Mouse (Mus musculus) mouse embryonic stem cell (cell line): ENCODE measurements around the gene Lpin3.

ENCODE experiments used
- in situ Hi-C, 2 experiments: fragments of 300-500 bp; cut with MboI; formaldehyde crosslinking; loops; 1 replicate in 1 of 2; 3 replicates in 1 of 2; pipeline ENCODE4 v1.14.3; 2019 to 2020; ENCODE audit warnings: low sequenced_read_pairs in 2 of 2, low pct_unique_long_range_greater_than_20kb in 1 of 2, mixed read lengths in 1 of 2; ENCODE audit not compliant: unreplicated experiment in 1 of 2

Lpin3 gene

DNA sequence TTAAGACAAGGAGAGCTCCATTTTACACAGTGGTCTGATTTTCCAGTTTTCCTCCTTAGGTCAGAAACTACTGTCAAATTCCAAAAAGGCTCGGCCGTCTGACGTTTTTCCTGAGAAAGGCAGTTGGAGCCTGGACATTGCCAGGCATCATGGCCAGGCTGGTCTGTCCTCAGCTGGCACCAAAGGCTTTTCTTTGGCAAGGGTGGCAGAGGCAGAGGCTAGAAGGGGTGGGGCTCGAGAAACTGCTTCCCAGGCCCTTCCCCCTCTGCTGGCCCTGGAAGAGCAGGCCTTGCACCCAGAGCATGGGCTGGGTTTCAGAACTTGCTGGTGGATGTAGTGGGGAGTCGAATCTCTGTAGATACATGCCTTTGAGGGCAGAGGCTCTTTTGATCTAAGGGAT lies 2.0 kb downstream of the Lpin3 start:
- in situ Hi-C loops: loop anchor here (10.0 kb wide), 2 partner anchors 278 to 288 kb away; no protein-coding TSS in a partner anchor

DNA sequence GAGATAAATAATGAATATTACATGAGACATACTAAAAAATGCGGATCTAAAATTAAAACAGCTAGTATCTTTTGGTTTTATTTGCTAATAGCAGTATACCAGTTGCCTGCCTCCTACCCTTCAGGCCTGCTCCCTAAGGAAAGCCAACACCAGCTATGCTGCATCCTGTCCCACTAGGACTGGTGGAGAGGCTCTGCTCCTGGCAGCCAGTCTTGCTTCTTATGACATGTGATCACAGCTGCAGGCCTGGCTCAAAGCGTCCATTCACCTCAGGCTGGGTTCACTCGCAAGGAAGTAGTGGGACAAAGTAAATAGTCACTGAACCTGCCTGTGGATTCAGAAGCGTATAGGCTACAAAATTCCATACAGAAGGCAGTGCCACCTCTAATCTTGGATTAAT lies 3.4 kb downstream of the Lpin3 start:
- in situ Hi-C loops: loop anchor here (10.0 kb wide), 2 partner anchors 279 to 289 kb away; no protein-coding TSS in a partner anchor

DNA sequence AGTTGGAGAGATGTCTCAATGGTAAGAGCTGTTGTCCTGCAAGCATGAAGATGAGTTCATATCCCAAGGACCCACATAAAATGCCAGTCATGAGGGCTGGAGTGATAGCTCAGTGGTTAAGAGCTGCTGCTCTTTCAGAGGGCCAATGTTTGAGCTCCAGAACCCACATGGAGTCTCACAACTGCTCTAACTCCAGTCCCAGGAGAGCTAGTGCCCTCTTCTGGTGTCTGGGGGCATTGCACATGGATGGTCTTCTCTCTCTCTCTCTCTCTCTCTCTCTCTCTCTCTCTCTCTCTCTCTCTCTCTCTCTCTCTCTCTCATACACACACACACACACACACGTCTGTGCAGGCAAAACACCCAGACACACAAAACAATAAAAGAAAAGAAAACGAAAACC lies 4.4 kb downstream of the Lpin3 start:
- in situ Hi-C loops: loop anchor here (10.0 kb wide), 2 partner anchors 280 to 290 kb away; no protein-coding TSS in a partner anchor

DNA sequence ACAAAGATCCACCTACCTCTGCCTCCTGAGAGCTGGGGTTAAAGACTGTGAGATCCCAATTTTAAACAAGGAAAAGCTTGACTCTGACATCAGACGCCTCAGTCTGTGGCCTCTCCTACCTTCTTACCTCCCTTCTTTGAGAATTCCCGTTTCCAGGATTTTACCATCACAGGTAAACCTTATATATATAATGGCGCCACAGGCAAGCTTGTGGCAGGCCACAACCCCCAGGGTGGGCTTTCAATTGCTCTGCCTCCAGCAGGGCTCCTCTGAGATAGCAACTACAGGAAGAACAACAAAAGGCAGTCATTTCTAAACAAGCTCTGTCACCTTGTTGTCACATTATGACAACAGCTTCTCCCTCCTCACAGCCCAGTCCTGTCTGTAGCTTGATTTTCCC lies 5.8 kb downstream of the Lpin3 start:
- in situ Hi-C loops: loop anchor here (10.0 kb wide), 2 partner anchors 281 to 291 kb away; no protein-coding TSS in a partner anchor

DNA sequence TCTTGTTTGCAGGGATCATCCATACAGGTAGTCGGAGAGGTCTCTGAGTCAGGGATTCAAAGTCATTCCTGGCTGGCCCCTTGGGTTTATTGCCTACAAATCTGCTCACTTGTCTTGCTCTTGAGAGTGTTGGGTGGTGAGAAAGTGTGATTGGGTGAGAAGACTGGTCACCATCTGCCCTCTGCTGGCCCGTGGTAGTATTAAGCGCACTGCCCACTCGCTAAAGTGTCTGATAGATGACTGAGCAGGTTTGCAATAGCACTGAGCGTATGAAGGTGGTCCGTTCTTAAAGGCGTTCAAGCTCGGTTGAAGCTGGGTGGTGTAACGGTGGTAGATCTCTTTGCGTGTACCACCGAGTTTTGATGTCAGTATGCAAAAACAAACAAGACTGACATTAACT lies 6.8 kb downstream of the Lpin3 start:
- in situ Hi-C loops: loop anchor here (10.0 kb wide), 2 partner anchors 282 to 292 kb away; no protein-coding TSS in a partner anchor

DNA sequence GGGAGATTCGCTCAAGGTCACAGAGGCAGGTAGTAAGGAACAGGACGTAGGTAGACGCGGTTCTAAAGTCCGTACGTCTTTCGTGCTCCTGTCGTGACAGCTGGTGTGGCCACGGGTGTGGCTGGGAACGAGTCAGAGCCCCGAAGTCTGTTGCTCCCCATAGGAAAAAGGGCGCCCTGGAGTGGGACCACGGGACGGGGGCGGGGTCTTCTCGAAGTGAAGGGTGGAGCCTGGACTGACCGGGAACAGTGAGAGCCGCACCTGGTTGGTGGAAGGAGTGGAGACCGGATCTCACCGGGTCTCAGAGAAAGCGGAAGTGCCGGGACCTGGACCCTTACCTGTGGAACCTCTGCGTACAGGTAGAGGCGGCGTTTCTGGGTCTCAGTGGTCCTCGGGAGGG lies 7.4 kb downstream of the Lpin3 start:
- in situ Hi-C loops: loop anchor here (10.0 kb wide), 2 partner anchors 283 to 293 kb away; no protein-coding TSS in a partner anchor

DNA sequence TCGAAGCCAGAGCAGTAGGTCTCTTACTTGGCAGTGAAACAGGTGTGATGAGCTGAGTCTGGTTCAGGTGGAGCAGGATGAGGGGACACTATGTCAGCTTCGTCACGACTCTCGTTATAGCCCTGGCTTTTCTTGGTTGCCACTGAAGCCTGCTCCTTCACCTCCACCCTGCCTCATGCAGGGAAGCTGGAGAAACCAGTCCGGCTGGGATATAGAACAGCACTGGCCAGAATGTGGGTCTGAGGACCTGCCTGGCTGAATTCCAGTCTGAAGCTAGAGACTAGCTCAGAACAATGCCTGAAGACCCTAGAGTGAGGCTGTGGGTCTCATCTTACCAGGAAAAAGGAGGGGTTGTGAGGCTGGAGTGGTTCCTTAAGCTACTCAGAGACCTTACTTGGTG lies 10.6 kb downstream of the Lpin3 start:
- in situ Hi-C loops: no loop called here

DNA sequence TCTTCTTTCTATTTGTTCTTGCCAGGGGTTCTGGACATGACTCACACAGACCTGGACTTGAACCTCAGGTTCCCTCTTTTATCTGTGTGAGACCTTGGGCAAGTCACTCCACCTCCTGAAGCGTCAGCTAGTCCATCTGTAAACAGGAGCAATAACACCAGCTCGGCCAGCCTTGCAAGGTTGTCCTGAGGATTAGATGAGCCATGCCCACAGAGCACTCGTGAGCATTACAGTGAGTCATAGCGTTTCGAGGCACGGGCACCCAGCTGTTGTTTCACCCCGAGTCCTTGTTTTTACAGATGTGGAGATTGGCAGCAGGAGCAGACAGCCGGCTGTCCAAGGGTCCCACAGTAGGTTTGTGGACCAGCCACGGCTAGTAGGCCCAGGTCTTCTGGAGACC lies 11.2 kb downstream of the Lpin3 start:
- in situ Hi-C loops: no loop called here

DNA sequence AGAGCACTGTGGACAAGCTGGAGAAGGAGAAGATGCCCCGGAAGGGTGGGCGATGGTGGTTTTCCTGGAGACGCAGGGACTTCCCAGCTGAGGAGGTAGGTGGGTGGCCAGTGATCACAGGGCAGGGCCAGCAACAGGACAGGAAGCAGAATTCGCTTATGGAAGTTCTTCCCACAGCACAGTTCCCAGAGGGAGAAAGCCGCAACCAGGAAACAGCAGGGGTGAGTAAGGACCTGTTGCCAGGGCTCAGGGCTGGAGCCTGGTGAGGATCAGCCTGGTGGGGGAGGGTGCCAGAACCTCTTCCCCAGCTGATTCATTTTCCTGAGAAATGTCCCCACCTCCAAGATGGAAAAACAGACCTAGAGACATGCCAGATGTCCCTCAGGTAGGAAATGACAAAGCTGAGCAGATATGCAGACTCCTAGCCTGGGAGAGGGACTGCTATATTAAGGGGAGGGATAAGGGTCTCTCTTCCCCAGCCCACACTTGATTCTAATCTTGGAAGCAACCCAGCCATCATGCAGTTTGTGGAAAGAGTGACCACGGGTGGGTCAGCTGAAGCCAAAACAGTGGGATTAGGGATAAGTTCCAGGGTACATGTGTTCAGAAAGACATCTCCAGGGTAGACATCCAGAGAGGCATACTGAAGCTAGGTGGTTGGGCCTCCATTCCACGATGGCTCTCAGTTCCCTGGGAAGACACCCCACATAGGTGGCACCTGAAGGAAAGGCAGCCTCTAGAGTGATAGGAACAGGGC lies 21.4 kb downstream of the Lpin3 start:
- in situ Hi-C loops: no loop called here

DNA sequence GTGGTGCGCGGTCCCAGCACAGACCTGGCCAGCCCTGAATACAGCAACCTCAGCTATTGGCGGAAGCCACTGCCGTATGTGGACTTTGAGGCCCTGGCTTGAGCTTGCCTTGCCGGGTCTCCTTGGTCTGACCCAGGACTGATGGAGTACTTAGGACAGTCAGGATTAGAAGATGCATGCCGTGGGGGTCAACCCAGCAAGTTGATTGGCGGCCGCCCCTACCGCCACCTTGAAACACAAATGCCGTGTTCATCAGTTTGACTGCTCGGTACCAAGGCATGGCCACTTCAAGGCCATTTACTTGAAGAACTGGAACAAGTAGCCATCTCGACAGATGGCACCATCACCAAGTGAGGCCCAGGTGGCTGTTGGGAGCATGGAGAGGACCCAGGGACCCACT lies 24.8 kb downstream of the Lpin3 start:
- in situ Hi-C loops: no loop called here

DNA sequence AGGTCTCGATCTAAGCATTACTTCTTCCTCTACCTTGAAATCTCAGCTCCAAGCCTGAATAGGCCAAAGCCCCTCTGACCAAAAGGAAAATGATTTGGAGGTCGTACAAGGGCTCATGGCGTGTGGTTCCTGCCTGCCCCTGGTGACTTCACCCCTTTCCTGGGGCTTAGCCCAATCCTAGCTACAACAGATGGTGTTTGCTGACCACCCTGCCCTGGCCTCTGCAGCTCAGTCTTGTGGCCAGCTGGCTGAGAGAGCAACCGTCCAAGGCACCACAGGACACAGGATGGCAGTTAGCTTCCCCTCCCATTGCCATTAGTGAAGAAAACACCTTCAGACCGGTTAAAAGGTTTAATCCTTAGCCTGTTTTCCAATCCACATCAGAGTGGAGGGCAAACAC lies 25.6 kb downstream of the Lpin3 start:
- in situ Hi-C loops: no loop called here

DNA sequence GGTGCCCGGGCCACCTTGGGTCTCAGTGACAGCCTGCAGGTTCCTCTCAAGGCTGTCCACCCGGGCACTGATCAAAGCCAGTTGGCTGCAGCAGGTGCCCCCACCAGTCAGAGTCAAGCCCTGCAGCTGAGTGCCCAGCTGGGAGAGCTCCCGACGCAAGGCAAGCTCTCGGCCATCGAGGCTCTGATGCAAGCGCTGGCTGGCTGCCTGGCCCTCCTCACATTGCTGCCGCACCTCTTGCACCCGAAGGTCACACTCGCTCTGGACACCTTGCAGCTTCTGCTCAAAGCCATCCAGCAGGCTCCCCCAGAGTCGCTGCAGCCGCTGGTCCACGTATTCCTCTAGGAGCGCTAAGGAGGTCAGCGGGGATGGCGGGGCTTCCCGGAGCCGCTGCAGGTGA lies 28.1 kb downstream of the Lpin3 start:
- in situ Hi-C loops: no loop called here

DNA sequence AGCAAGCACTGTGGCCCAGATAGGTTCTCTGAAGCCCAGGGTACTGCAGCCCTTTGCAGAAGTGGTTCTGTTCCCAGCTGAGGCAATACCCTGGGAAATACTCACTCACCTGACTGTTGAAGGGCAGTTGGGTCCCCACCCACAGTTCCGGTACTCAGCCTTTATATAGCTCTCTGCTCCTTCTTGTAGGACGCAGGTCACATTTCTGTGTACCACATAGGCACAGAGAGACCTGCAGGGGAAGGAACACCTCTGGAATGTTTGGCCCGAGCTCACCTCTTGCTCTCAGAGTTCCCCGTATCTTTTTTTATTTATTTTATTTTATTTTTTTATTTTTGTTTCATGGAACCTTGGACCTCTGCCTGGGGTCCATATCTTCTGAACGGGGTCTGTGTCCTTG lies 30.2 kb downstream of the Lpin3 start:
- in situ Hi-C loops: no loop called here

DNA sequence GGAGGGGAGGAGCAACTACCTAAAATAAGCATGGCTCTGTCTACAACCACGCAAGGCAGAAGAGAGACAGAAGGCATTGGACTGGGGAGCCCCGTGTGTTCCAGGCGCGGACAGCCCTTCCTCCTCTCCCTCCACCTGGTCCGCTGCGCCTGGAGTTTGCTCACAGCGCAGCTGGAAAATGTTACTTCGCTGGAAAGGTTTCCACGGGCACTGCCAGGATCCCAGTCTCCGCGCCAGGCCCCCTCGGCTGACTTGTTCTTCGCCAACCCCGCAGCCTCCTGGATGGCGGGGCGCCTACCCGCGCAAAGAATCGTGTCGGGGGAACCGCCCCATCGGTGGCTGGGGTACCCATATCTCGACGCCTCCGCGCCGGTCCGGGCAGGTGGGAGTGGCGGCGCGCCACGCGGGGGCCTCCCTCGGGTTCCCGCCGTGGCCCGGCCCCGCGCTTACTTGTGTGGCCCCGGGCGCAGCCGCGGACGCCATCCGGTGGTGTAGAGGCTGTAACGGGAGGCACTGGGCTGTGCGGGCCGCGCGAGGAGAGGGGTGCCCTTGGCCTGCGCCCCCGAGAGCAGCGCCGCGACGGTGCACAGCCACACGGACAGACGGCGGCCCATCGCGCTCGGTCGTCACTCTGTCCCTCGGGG lies 31.2 kb downstream of the Lpin3 start:
- in situ Hi-C loops: no loop called here

DNA sequence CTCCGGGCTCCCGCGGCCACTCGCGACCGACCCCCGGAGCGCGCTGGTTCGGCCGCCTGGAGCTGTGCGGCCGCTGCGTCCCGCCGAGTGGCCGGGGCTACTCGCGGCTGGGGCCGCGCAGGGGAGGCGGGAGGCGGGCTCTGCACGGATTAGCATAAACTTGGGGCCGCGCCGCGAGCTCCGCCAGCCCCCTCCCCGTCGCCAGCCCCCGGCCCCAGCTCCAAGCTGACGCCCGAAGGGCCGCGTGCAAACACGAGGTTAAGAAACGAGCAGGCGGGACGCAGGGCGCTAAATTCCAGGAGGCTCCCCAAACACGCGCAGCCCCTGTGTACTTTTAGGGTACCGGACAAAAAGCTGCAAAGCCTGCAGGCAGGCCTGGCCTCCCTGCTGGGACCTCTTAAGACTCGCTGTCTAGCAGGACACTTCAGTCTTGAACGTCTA lies 31.8 kb downstream of the Lpin3 start, which contains the start of gene Emilin3:
Gene Emilin3, minus strand, starts transcription at position 98 of the 441 bp plus-strand sequence.
- in situ Hi-C loops: no loop called here

DNA sequence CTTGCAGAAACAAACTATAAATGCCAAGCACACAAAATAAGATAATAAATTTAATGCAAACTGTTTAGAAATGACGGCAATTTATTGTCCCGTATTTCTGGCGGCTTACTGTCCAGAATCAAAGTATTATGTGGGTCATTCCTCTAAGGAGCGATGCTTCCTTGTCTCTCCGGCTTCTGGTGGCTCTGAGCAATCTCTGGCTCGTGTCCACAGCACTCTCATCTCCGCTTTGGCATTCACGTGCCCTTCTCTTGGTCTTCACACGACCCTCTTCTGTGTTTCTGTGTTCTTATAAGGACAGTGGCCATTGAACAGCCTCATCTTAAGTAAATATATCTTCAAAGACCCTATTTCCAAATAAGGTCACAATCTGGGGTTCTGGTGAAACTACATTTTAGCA lies 34.2 kb downstream of the Lpin3 start:
- in situ Hi-C loops: no loop called here

DNA sequence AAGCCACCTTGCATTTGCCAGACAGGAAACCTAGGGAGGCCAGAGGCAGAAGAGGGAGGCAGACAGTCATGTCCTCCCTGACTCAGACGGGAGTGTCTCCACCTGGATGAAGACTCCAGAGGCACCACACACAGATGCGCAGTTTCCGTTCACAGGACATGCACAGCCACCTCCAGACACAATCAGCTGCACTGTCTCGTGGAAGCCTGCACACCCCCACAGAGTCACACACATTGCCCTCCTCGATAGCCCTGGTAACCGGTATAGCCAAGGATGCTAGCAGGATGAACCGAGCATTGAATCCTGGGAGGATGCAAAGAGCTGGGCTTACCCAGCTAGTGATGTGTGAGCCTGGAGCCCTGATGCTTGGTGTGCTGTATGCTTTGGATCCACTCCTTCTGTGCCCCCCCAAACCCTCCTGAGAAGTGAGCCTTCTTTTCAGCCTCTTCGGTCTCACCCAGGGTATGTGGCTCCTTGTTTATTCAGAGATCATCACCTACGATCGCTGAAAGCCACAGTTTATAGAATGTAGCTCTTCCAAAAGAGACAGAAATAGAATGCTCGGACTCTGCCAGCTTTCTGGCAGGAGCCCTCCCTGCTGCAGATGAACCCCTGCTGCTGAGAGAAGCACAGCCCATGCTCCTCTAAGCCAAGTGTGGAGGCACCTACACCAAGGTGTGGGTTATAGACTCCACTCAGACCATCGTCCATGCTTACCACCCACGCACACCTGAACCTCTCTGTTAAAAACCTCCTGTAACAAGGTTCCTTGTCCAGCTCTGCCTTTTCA lies 35.5 kb downstream of the Lpin3 start:
- in situ Hi-C loops: no loop called here

DNA sequence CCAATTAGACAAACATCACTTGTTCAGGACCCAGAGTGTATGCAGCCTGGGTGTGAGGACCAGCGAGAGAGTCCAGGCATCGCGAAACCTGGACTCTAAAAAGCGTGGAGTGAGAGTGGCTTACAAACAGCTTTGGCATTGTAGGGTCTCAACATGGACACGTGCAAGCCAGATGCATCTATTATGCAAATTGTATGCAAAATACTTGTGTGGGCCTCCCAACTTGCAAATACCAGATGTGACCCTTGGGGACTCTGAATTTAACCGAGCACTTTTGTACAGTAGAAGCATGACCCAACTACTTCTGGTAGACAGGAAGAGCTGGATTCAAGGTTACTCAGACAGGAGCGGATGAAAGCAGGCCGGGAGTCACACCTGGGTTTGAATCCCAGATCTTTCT lies 36.2 kb downstream of the Lpin3 start:
- in situ Hi-C loops: no loop called here

DNA sequence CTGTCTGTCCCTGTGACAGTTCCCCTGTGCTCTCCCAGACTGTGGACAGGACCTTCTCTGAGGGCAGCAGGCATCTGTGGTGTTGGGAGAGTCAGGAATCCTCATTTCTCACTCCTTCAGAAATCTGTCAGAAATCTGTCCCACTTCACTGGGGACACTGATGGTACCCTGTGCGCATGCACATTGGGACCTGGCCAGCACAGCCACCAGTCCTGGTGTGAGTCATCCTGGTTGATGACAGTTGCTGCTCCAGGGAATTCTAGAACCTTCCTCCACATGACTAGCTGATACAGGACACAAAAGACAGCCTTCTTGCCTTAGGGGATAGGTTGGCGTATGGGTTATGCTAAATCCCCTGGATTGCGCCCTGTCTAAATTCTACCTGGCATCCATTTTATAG lies 36.8 kb downstream of the Lpin3 start:
- in situ Hi-C loops: no loop called here
